Comparison of ENCODE assay signal across 10 mouse cellular contexts in genomic region chr8:12996831-12997275, GRCm38 (mm10). TPM values are rescaled to one million over a fixed set of nuclear protein-coding genes. Genes with fewer than 3 reads are reported as not detected.
A peak's percentile ranks its signal among the peaks of the same experiment; 100 is the strongest.
DNase-seq lines count a peak whose midpoint lies in the region; ATAC-seq and TF ChIP-seq lines count a peak whose summit lies in the region.
"Had no signal": no experiment of that assay in that cellular context is flagged by ENCODE, and none has a peak within 500 bp of the region (broad histone marks: within the 10 kb centered on the region; RNA-seq: fewer than 3 reads in every experiment).

No protein-coding gene starts in this region.

- no peak for DNase-seq in kidney, adult 11 months
- DNase-seq in gastrocnemius, adult 18-20 months (ENCODE audit: low spot score), result peak; percentile 59
- DNase-seq in hindlimb bud, embryonic 11.5 days (ENCODE audit: extremely low spot score, low read depth, low spot score), result peak; percentile 1
- DNase-seq in T-cell, adult 2 months (ENCODE audit: low spot score), result no peak
- DNase-seq in left cerebral cortex, adult 18-20 months (ENCODE audit: low spot score in 2 of 2), result no peak
- no peak for DNase-seq in right cerebral cortex, postnatal 4 days
- DNase-seq: cerebellum, adult 9-10 months had no signal

- TF ChIP-seq POLR2A in myocyte (IDR thresholded peaks at IDR 0.05; ENCODE audit: insufficient read length, low read depth), result no peak

- no peak overlapping the region for H3ac ChIP-seq in myocyte (ENCODE audit: control insufficient read depth, insufficient read length)

- peaks cover 19% of the 10 kb centered on the region for H3K4me1 ChIP-seq in kidney, embryonic 14.5 days (ENCODE audit: control insufficient read depth, insufficient read depth, low read length)
- H3K4me1 ChIP-seq: midbrain, embryonic 13.5 days had no signal

- no peak overlapping the region for H3K4me2 ChIP-seq in kidney, embryonic 14.5 days (replicated peaks; ENCODE audit: low read depth, low read length)
- H3K4me2 ChIP-seq in myocyte (ENCODE audit: low read depth), result peak overlapping the region; percentile 84
- H3K4me2 ChIP-seq: midbrain, embryonic 13.5 days had no signal

- ATAC-seq in kidney, embryonic 14.5 days (ENCODE audit: low FRiP score, low TSS enrichment), result peak; percentile 82
- ATAC-seq: midbrain, embryonic 13.5 days had no signal

- H3K9me3 ChIP-seq in kidney, embryonic 14.5 days (ENCODE audit: control insufficient read depth, low read length), result no peaks in the 10 kb centered on the region
- H3K9me3 ChIP-seq: midbrain, embryonic 13.5 days had no signal

- H3K27ac ChIP-seq in kidney, embryonic 14.5 days (ENCODE audit: low read depth, low read length), result peak overlapping the region; percentile 56; the same call in 1 of the 2 replicates
- H3K27ac ChIP-seq: midbrain, embryonic 13.5 days had no signal

- no peaks in the 10 kb centered on the region for H3K79me2 ChIP-seq in myocyte (ENCODE audit: control insufficient read depth, insufficient read depth)

- WGBS in kidney, embryonic 14.5 days, result 16% methylated on average over 8 of the region's 8 CpGs

- H3K9ac ChIP-seq in kidney, embryonic 14.5 days (ENCODE audit: low read depth, low read length), result no peak overlapping the region
- H3K9ac ChIP-seq: midbrain, embryonic 13.5 days had no signal

- peaks cover 18% of the 10 kb centered on the region for H3K36me3 ChIP-seq in kidney, embryonic 14.5 days (ENCODE audit: control insufficient read depth, insufficient read depth, low read length)
- no peaks in the 10 kb centered on the region for H3K36me3 ChIP-seq in myocyte (ENCODE audit: control insufficient read depth, insufficient read depth)

- H3K4me3 ChIP-seq in kidney, embryonic 14.5 days (ENCODE audit: low read length), result no peak overlapping the region
- no peak overlapping the region for H3K4me3 ChIP-seq in myocyte
- H3K4me3 ChIP-seq: midbrain, embryonic 13.5 days had no signal

- H3K27me3 ChIP-seq in kidney, embryonic 14.5 days (ENCODE audit: control insufficient read depth, insufficient read depth, low read length), result no peaks in the 10 kb centered on the region
- H3K27me3 ChIP-seq in myocyte (ENCODE audit: control insufficient read depth, insufficient read depth, insufficient read length), result no peaks in the 10 kb centered on the region
- H3K27me3 ChIP-seq: midbrain, embryonic 13.5 days had no signal

TF ChIP-seq in myocyte, 11 proteins besides CTCF, POLR2A, EP300 and RAD21:
- TF ChIP-seq TCF12 (IDR thresholded peaks at IDR 0.05; ENCODE audit: insufficient read depth, poor library complexity, severe bottlenecking), result no peak
- TF ChIP-seq POLR2AphosphoS2 (IDR thresholded peaks at IDR 0.05; ENCODE audit: insufficient read length, low read depth), result no peak
- TF ChIP-seq MYOG (IDR thresholded peaks at IDR 0.05; ENCODE audit: control insufficient read depth in 1 of 3, insufficient read depth in 1 of 3, insufficient read length in 2 of 3, low read depth in 2 of 3), result no peak
- TF ChIP-seq TCF3 (IDR thresholded peaks at IDR 0.05; ENCODE audit: insufficient read length, low read depth), result no peak
- no peak for TF ChIP-seq E2F4 (IDR thresholded peaks at IDR 0.05; ENCODE audit: insufficient read depth)
- no peak for TF ChIP-seq MYOD1 (IDR thresholded peaks at IDR 0.05; ENCODE audit: control insufficient read depth in 1 of 3, insufficient read length in 2 of 3, low read depth in 2 of 3)
TF ChIP-seq in myocyte: peak in this region for 0.

RNA-seq across cellular contexts. Expression of gene F7, which starts 29.0 kb away (rescaled TPM):
- polyA plus RNA-seq in kidney, embryonic 14.5 days (2014; fragmentation: Nextera tagmentation; extraction: Ambion mirVana), result not detected in 2 replicates
- under 1 TPM in 1 of 2 experiments, not detected in 1; 0.11 TPM for total RNA-seq in gastrocnemius, adult 18-20 months (2021)
- 0.08 TPM for polyA plus RNA-seq in myocyte (2012; fragmentation: generic; extraction: Trizol)
- total RNA-seq in left cerebral cortex, adult 18-20 months (2021), result under 1 TPM in 1 of 2 experiments, not detected in 1; 0.19 TPM
- polyA plus RNA-seq: midbrain, embryonic 13.5 days had no signal

RNA-seq across cellular contexts. Expression of gene F10, which starts 40.3 kb away (rescaled TPM):
- polyA plus RNA-seq in kidney, embryonic 14.5 days (2014; fragmentation: Nextera tagmentation; extraction: Ambion mirVana), result 0.34 and 0.43 TPM in 2 replicates
- total RNA-seq in gastrocnemius, adult 18-20 months (2021), result under 1 TPM in 1 of 2 experiments, not detected in 1; 0.21 TPM
- not detected for polyA plus RNA-seq in myocyte (2012; fragmentation: generic; extraction: Trizol)
- not detected for total RNA-seq in left cerebral cortex, adult 18-20 months (2021)

Comparison
In these comparisons a context has a peak if more than half of its experiments do, and no peak if none do; other contexts are left out.
1. DNase-seq: peak in gastrocnemius, adult 18-20 months (single experiment) and hindlimb bud, embryonic 11.5 days (single experiment); none in kidney, adult 11 months (single experiment), T-cell, adult 2 months (single experiment), left cerebral cortex, adult 18-20 months (0 of 2) and right cerebral cortex, postnatal 4 days (single experiment).